Mouse (Mus musculus): ENCODE measurements at regions not wholly inside any gene's neighbourhood (a gene's known extent, or its start where the extent isn't known, plus 50 kb on each side); places are given as distances from the start of the nearest gene placed in this dataset.

GRCm38 (mm10) chr16:76079761-76080502 lies 57.9 kb upstream of the Samsn1 start:
- TF ChIP-seq POLR2A (IDR thresholded peaks at IDR 0.05; ENCODE audit: borderline replicate concordance, low read depth, low read length) (no peak), CTCF (IDR thresholded peaks at IDR 0.05; ENCODE audit: low read depth, low read length) (no peak)
